Mouse (Mus musculus) testis, adult 2 months (tissue): ENCODE measurements around the gene Fam135a. TPM values are rescaled to one million over a fixed set of nuclear protein-coding genes. Genes with fewer than 3 reads are reported as not detected.

Experiments used
- H3K27ac ChIP-seq: fragments of 200-500 bp; 2 replicates; pipeline ENCODE4 v1.5.1; 2012; ENCODE audit warnings: low read depth, low read length; ENCODE audit not compliant: control insufficient read depth, insufficient read depth
- H3K27me3 ChIP-seq: fragments of 200-500 bp; 2 replicates; pipeline ENCODE4 v1.6.1; 2012; ENCODE audit warnings: mild to moderate bottlenecking, low read length, moderate library complexity; ENCODE audit not compliant: control insufficient read depth, insufficient read depth
- H3K36me3 ChIP-seq: fragments of 200-500 bp; 2 replicates; pipeline ENCODE4 v1.6.1; 2012; ENCODE audit warnings: mild to moderate bottlenecking, low read length; ENCODE audit not compliant: control insufficient read depth, insufficient read depth
- H3K4me1 ChIP-seq: fragments of 200-500 bp; 2 replicates; pipeline ENCODE4 v1.6.1; 2012; ENCODE audit warnings: low read length; ENCODE audit not compliant: control insufficient read depth, insufficient read depth
- H3K4me3 ChIP-seq: fragments of 200-500 bp; 2 replicates; pipeline ENCODE4 v1.5.1; 2012; ENCODE audit warnings: low read depth, mild to moderate bottlenecking, low read length, moderate library complexity, mixed read lengths; ENCODE audit not compliant: control insufficient read depth
- CTCF ChIP-seq: fragments of 200-500 bp; IDR thresholded peaks from 2 replicates; pipeline ENCODE4 v1.5.1; 2012; ENCODE audit warnings: low read depth, mild to moderate bottlenecking, inconsistent platforms, low read length, moderate library complexity; ENCODE audit not compliant: control insufficient read depth, insufficient read depth, insufficient replicate concordance
- POLR2A ChIP-seq: fragments of 200-500 bp; IDR thresholded peaks from 2 replicates; pipeline ENCODE4 v1.6.1; 2012; ENCODE audit warnings: low read depth, mild to moderate bottlenecking, inconsistent platforms, low read length, moderate library complexity; ENCODE audit not compliant: control insufficient read depth
- polyA plus RNA-seq: library from polyadenylated mRNA; depleted of rRNA; stranded (reverse); fragments of >200 nt; gene quantifications from 2 replicates; pipeline ENCODE4 v1.2.3, GENCODE M21; 2012

The Fam135a gene
- polyA plus RNA-seq, 1 experiment = 40.1 TPM

- TF ChIP-seq POLR2A = no peak
- no peak for TF ChIP-seq CTCF
- Histone ChIP-seq H3K4me3 (no peak overlapping the region), H3K4me1 (peaks cover 3% of the 10 kb centered on the region; the same call in 1 of the 2 replicates), H3K27me3 (no peaks in the 10 kb centered on the region), H3K27ac (no peak overlapping the region), H3K36me3 (no peaks in the 10 kb centered on the region)
These were observed 90.1 kb downstream of the Fam135a start for GRCm38 (mm10) chr1:24010016-24010415.

GRCm38 (mm10) chr1:24007621-24008020 lies 92.5 kb downstream of the Fam135a start:
- H3K27me3 ChIP-seq = no peaks in the 10 kb centered on the region
- no peak overlapping the region for H3K4me3 ChIP-seq
- no peaks in the 10 kb centered on the region; the same call in 1 of the 2 replicates for H3K36me3 ChIP-seq
- TF ChIP-seq CTCF (no peak), POLR2A (no peak)
- H3K27ac ChIP-seq = no peak overlapping the region
- H3K4me1 ChIP-seq = peaks cover 3% of the 10 kb centered on the region; the same call in 1 of the 2 replicates

GRCm38 (mm10) chr1:24005070-24005804 lies 94.9 kb downstream of the Fam135a start, which contains the start of gene Sdhaf4:
Gene Sdhaf4, minus strand, starts transcription at chr1:24005656.
- no peaks in the 10 kb centered on the region for H3K27me3 ChIP-seq
- peaks cover 3% of the 10 kb centered on the region; the same call in 1 of the 2 replicates for H3K4me1 ChIP-seq
- no peaks in the 10 kb centered on the region; the same call in 1 of the 2 replicates for H3K36me3 ChIP-seq
- TF ChIP-seq POLR2A (peak; percentile 98), CTCF (no peak)
- peak within 1 kb of the TSS; percentile 89 for H3K27ac ChIP-seq
- H3K4me3 ChIP-seq = peak within 1 kb of the TSS; percentile 100

GRCm38 (mm10) chr1:23999318-23999717 lies 100.8 kb downstream of the Fam135a start:
- H3K27ac ChIP-seq = no peak overlapping the region
- H3K27me3 ChIP-seq = no peaks in the 10 kb centered on the region
- no peak for TF ChIP-seq POLR2A
- TF ChIP-seq CTCF = no peak
- no peak overlapping the region for H3K4me3 ChIP-seq
- no peaks in the 10 kb centered on the region for H3K4me1 ChIP-seq
- H3K36me3 ChIP-seq = no peaks in the 10 kb centered on the region; the same call in 1 of the 2 replicates

- no peaks in the 10 kb centered on the region for H3K27me3 ChIP-seq
- no peaks in the 10 kb centered on the region for H3K4me1 ChIP-seq
- TF ChIP-seq CTCF = no peak
- TF ChIP-seq POLR2A = no peak
- H3K36me3 ChIP-seq = no peaks in the 10 kb centered on the region; the same call in 1 of the 2 replicates
- H3K27ac ChIP-seq = no peak overlapping the region
- no peak overlapping the region for H3K4me3 ChIP-seq
These were observed 101.3 kb downstream of the Fam135a start for GRCm38 (mm10) chr1:23998866-23999265.

GRCm38 (mm10) chr1:23998120-23998810 lies 101.9 kb downstream of the Fam135a start:
- TF ChIP-seq POLR2A (no peak), CTCF (no peak)
- H3K4me3 ChIP-seq = no peak overlapping the region
- H3K36me3 ChIP-seq = no peaks in the 10 kb centered on the region; the same call in 1 of the 2 replicates
- H3K27ac ChIP-seq = no peak overlapping the region
- H3K27me3 ChIP-seq = no peaks in the 10 kb centered on the region
- no peaks in the 10 kb centered on the region for H3K4me1 ChIP-seq

- TF ChIP-seq CTCF = no peak
- no peak for TF ChIP-seq POLR2A
- H3K36me3 ChIP-seq = no peaks in the 10 kb centered on the region; the same call in 1 of the 2 replicates
- no peaks in the 10 kb centered on the region for H3K27me3 ChIP-seq
- no peak overlapping the region for H3K4me3 ChIP-seq
- H3K27ac ChIP-seq = no peak overlapping the region
- no peaks in the 10 kb centered on the region for H3K4me1 ChIP-seq
These were observed 102.6 kb downstream of the Fam135a start for GRCm38 (mm10) chr1:23997493-23997892.
